Mouse (Mus musculus): ENCODE measurements around the gene Fndc7.
A peak's percentile ranks its signal among the peaks of the same experiment; 100 is the strongest.
"Not testable (repeated sequence)": the region's sequence is repeated elsewhere in the genome, so short reads cannot be mapped to it uniquely, and the experiment has no call there.

Fndc7 gene

GRCm38 (mm10) chr3:108851996-108852697 is 37.7 kb downstream of the Fndc7 start:
- DNase-seq: no peak

- no peak for DNase-seq
These were observed 38.3 kb downstream of the Fndc7 start for GRCm38 (mm10) chr3:108851554-108851953.

GRCm38 (mm10) chr3:108851075-108851474 is 38.7 kb downstream of the Fndc7 start:
- no peak for DNase-seq

GRCm38 (mm10) chr3:108850506-108850905 is 39.3 kb downstream of the Fndc7 start:
- no peak for DNase-seq

GRCm38 (mm10) chr3:108846616-108847015 is 43.2 kb downstream of the Fndc7 start:
- no peak for DNase-seq

GRCm38 (mm10) chr3:108844521-108844920 is 45.3 kb downstream of the Fndc7 start:
- no peak for DNase-seq

GRCm38 (mm10) chr3:108844026-108844425 is 45.8 kb downstream of the Fndc7 start:
- no peak for DNase-seq

- no peak for DNase-seq
These were observed 49.1 kb downstream of the Fndc7 start for GRCm38 (mm10) chr3:108840716-108841054.

- peak; percentile 94 for DNase-seq
These were observed 49.6 kb downstream of the Fndc7 start, which contains the start of gene Stxbp3 for GRCm38 (mm10) chr3:108840000-108840715. Stxbp3 (minus strand) TSS chr3:108840526.

- no peak for DNase-seq
These were observed 50.2 kb downstream of the Fndc7 start for GRCm38 (mm10) chr3:108839647-108839999.

- DNase-seq: no peak
These were observed 50.8 kb downstream of the Fndc7 start for GRCm38 (mm10) chr3:108838980-108839379.

GRCm38 (mm10) chr3:108836931-108837330 is 52.9 kb downstream of the Fndc7 start:
- DNase-seq: no peak

- not testable (repeated sequence) for DNase-seq
These were observed 56.1 kb downstream of the Fndc7 start for GRCm38 (mm10) chr3:108833717-108834116.

GRCm38 (mm10) chr3:108831750-108832149 is 58.1 kb downstream of the Fndc7 start:
- no peak for DNase-seq

GRCm38 (mm10) chr3:108830493-108830892 is 59.3 kb downstream of the Fndc7 start:
- DNase-seq: peak; percentile 10 to 15

- no peak for DNase-seq
These were observed 74.2 kb downstream of the Fndc7 start for GRCm38 (mm10) chr3:108815631-108816030.

- DNase-seq: no peak
These were observed 79.0 kb downstream of the Fndc7 start for GRCm38 (mm10) chr3:108810747-108811263.

GRCm38 (mm10) chr3:108805622-108806021 is 84.2 kb downstream of the Fndc7 start:
- no peak for DNase-seq

Measured in thymus, adult 18-20 months (tissue).